Mouse (Mus musculus) hematopoietic stem cell, adult 5-6 weeks (primary cell): ENCODE data around the gene Dusp18. TPM values are rescaled to one million over a fixed set of nuclear protein-coding genes. Genes with fewer than 3 reads are reported as not detected.

Experiments
- total RNA-seq: library from RNA; stranded (forward); fragments of 172-1452, 232-1000 nt; gene quantifications from 2 replicates; pipeline ENCODE4 v1.2.3, GENCODE M21; 2017

The Dusp18 gene
- total RNA-seq, 1 experiment from 2014 or later: 0.79 TPM

Other genes with a start within 250 kb of the Dusp18 start
- 39.3 and 44.2 TPM in 2 replicates for gene Morc2a, start 246.0 kb upstream of the Dusp18 start, total RNA-seq
- 0.81 TPM in 1 of 2 replicates, not detected in the other for gene Osbp2, start 31.3 kb upstream of the Dusp18 start, total RNA-seq
- gene 4921536K21Rik, start 142 bp upstream of the Dusp18 start, total RNA-seq: 0.31 TPM in 1 of 2 replicates, not detected in the other
- 3.3 and 4.1 TPM in 2 replicates for gene Slc35e4, start 19.4 kb downstream of the Dusp18 start, total RNA-seq
- 15.0 and 21.2 TPM in 2 replicates for gene Tcn2, start 36.9 kb downstream of the Dusp18 start, total RNA-seq
- 117 and 128 TPM in 2 replicates for gene Pes1, start 68.7 kb downstream of the Dusp18 start, total RNA-seq
- not detected in 2 replicates for gene 4930556J24Rik, start 81.5 kb downstream of the Dusp18 start, total RNA-seq
- 0.38 and 2.2 TPM in 2 replicates for gene Gal3st1, start 88.4 kb downstream of the Dusp18 start, total RNA-seq
- not detected in 2 replicates for gene Sec14l4, start 136.2 kb downstream of the Dusp18 start, total RNA-seq
- gene Sec14l3, start 169.6 kb downstream of the Dusp18 start, total RNA-seq: not detected in 2 replicates
- 5.5 and 15.3 TPM in 2 replicates for gene Mtfp1, start 200.2 kb downstream of the Dusp18 start, total RNA-seq
- gene Sec14l2, start 228.2 kb downstream of the Dusp18 start, total RNA-seq: 3.1 and 5.9 TPM in 2 replicates
- gene Rnf215, start 240.0 kb downstream of the Dusp18 start, total RNA-seq: 13.8 and 28.8 TPM in 2 replicates